Mouse (Mus musculus) 416B (cell line): ENCODE data around the gene Kif1a.

Experiments
- DNase-seq: peaks from one replicate; pipeline ENCODE4 v3.0.0; 2011; ENCODE audit warnings: low read depth

Gene Kif1a

GRCm38 (mm10) chr1:93098956-93099355 is 2.8 kb downstream of the Kif1a start:
- DNase-seq, result no peak

- DNase-seq, result no peak
Observed at GRCm38 (mm10) chr1:93092582-93092981, 9.2 kb downstream of the Kif1a start.

GRCm38 (mm10) chr1:93085136-93085535 is 16.6 kb downstream of the Kif1a start:
- DNase-seq, result no peak

GRCm38 (mm10) chr1:93083420-93084285 is 18.1 kb downstream of the Kif1a start:
- no peak for DNase-seq

GRCm38 (mm10) chr1:93082121-93082520 is 19.6 kb downstream of the Kif1a start:
- no peak for DNase-seq

GRCm38 (mm10) chr1:93080930-93081589 is 20.7 kb downstream of the Kif1a start:
- peak; percentile 48 for DNase-seq

GRCm38 (mm10) chr1:93079602-93080001 is 22.1 kb downstream of the Kif1a start:
- DNase-seq, result no peak

- peak; percentile 22 for DNase-seq
Observed at GRCm38 (mm10) chr1:93072279-93072865, 29.4 kb downstream of the Kif1a start.

- DNase-seq, result peak; percentile 2
Observed at GRCm38 (mm10) chr1:93071487-93071971, 30.2 kb downstream of the Kif1a start.

GRCm38 (mm10) chr1:93070881-93071280 is 30.9 kb downstream of the Kif1a start:
- DNase-seq, result no peak

GRCm38 (mm10) chr1:93068553-93068952 is 33.2 kb downstream of the Kif1a start:
- DNase-seq, result no peak

- DNase-seq, result no peak
Observed at GRCm38 (mm10) chr1:93065654-93066053, 36.1 kb downstream of the Kif1a start.

GRCm38 (mm10) chr1:93063694-93064093 is 38.1 kb downstream of the Kif1a start:
- no peak for DNase-seq

GRCm38 (mm10) chr1:93051124-93051833 is 50.5 kb downstream of the Kif1a start:
- DNase-seq, result no peak

GRCm38 (mm10) chr1:93050071-93050470 is 51.7 kb downstream of the Kif1a start:
- DNase-seq, result no peak

- DNase-seq, result no peak
Observed at GRCm38 (mm10) chr1:93046153-93046789, 55.5 kb downstream of the Kif1a start.

GRCm38 (mm10) chr1:93035981-93036380 is 65.8 kb downstream of the Kif1a start:
- DNase-seq, result no peak

- DNase-seq, result no peak
Observed at GRCm38 (mm10) chr1:93033989-93034388, 67.8 kb downstream of the Kif1a start.

- DNase-seq, result no peak
Observed at GRCm38 (mm10) chr1:93031199-93031598, 70.6 kb downstream of the Kif1a start.

- DNase-seq, result no peak
Observed at GRCm38 (mm10) chr1:93030060-93030459, 71.7 kb downstream of the Kif1a start.

GRCm38 (mm10) chr1:93029387-93029786 is 72.4 kb downstream of the Kif1a start:
- peak; percentile 3 for DNase-seq

- DNase-seq, result no peak
Observed at GRCm38 (mm10) chr1:93026600-93026999, 75.2 kb downstream of the Kif1a start.
